In genomic region chr2:168479930-168480329, GRCm38 (mm10) we compare ENCODE assay signal across 9 mouse cellular contexts.
DNase-seq lines count a peak whose midpoint lies in the region; ATAC-seq lines count a peak whose summit lies in the region.
"Had no signal": no experiment of that assay in that cellular context is flagged by ENCODE, and none has a peak within 500 bp of the region (broad histone marks: within the 10 kb centered on the region; RNA-seq: fewer than 3 reads in every experiment).

No protein-coding gene starts in this region.

- H3K4me2 ChIP-seq in kidney, embryonic 14.5 days (replicated peaks; ENCODE audit: low read depth, low read length), result no peak overlapping the region

- no peaks in the 10 kb centered on the region for H3K4me1 ChIP-seq in kidney, embryonic 14.5 days (ENCODE audit: control insufficient read depth, insufficient read depth, low read length)

- DNase-seq in ZHBTc4 (ENCODE audit: low read depth, low spot score), result peak; percentile 79
- DNase-seq in frontal cortex, postnatal 14 days (ENCODE audit: low spot score in 2 of 2), result peak; percentile 61 to 66
- peak; percentile 78 to 82 for DNase-seq in left cerebral cortex, postnatal 36 days (ENCODE audit: low spot score in 2 of 2)
- no peak for DNase-seq in kidney, adult 11 months
- no peak for DNase-seq in spleen, postnatal 36 days (ENCODE audit: low spot score in 2 of 2)
- DNase-seq: heart, postnatal 36 days; thymus, postnatal 36 days had no signal

- no peaks in the 10 kb centered on the region for H3K27me3 ChIP-seq in kidney, embryonic 14.5 days (ENCODE audit: control insufficient read depth, insufficient read depth, low read length)

- no peak overlapping the region for H3K9ac ChIP-seq in kidney, embryonic 14.5 days (ENCODE audit: low read depth, low read length)

- intact Hi-C loops in left cerebral cortex, postnatal 36 days (cut with DNase I), result no loop called here

- peak; percentile 86 for ATAC-seq in cerebellum, adult (ENCODE audit: insufficient number of reproducible peaks, low FRiP score, low TSS enrichment)
- no peak for ATAC-seq in kidney, embryonic 14.5 days (ENCODE audit: low FRiP score, low TSS enrichment)

- WGBS in kidney, embryonic 14.5 days, result 90% methylated on average over 15 of the region's 15 CpGs

- no peaks in the 10 kb centered on the region for H3K36me3 ChIP-seq in kidney, embryonic 14.5 days (ENCODE audit: control insufficient read depth, insufficient read depth, low read length)

- no peaks in the 10 kb centered on the region for H3K9me3 ChIP-seq in kidney, embryonic 14.5 days (ENCODE audit: control insufficient read depth, low read length)

- no peak overlapping the region for H3K4me3 ChIP-seq in kidney, embryonic 14.5 days (ENCODE audit: low read length)

- H3K27ac ChIP-seq in kidney, embryonic 14.5 days (ENCODE audit: low read depth, low read length), result no peak overlapping the region

Comparison
In these comparisons a context has a peak if more than half of its experiments do, and no peak if none do; other contexts are left out.
1. DNase-seq: peak in ZHBTc4 (single experiment), frontal cortex, postnatal 14 days (2 of 2) and left cerebral cortex, postnatal 36 days (2 of 2); none in kidney, adult 11 months (single experiment) and spleen, postnatal 36 days (0 of 2).